Mouse (Mus musculus): ENCODE measurements at regions not wholly inside any gene's neighbourhood (a gene's known extent, or its start where the extent isn't known, plus 50 kb on each side); places are given as distances from the start of the nearest gene placed in this dataset.

- no peak for TF ChIP-seq POLR2A (IDR thresholded peaks at IDR 0.05; ENCODE audit: extremely low read depth, insufficient read depth, low read length)
- no peak for TF ChIP-seq CTCF (IDR thresholded peaks at IDR 0.05; ENCODE audit: extremely low read depth, insufficient read depth, low read length)
- H3K4me3 ChIP-seq (ENCODE audit: insufficient read depth, low read length) = no peak overlapping the region
These were observed 76.1 kb upstream of the Epcam start for GRCm38 (mm10) chr17:87559641-87560040.

DNA sequence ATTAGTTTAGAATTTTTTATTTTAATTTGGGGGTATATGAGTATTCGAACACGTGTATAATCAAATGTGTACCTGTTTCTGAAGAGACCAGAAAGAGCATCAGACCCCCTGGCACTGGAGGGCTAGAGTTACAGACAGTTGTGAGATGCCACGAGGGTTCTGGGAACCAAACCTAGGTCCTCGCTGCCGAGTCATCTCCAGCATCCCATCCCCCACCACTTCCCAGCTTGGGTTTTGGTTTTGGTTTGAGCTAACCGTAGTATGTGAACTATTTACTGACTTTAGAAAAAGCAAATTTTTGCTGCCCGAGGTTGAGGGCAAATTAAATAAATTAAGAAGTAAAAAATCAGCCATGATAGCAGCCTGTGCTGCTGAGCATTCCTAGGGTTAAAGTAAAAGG is 74.9 kb upstream of the Epcam start:
- Histone ChIP-seq H3K4me1 (ENCODE audit: control insufficient read depth, insufficient read depth, low read length) (0 out of 2 replicates have a peak, but pooled peaks cover 1% of the 10 kb centered on the region), H3K27ac (ENCODE audit: insufficient read depth, low read length) (no peak overlapping the region), H3K4me3 (ENCODE audit: insufficient read depth, low read length) (no peak overlapping the region)
- TF ChIP-seq POLR2A (IDR thresholded peaks at IDR 0.05; ENCODE audit: extremely low read depth, insufficient read depth, low read length) (no peak), CTCF (IDR thresholded peaks at IDR 0.05; ENCODE audit: extremely low read depth, insufficient read depth, low read length) (no peak)

More at GRCm38 (mm10) chr17:87559641-87560040, 76.1 kb upstream of the Epcam start:
- H3K4me1 ChIP-seq (ENCODE audit: control insufficient read depth, insufficient read depth, low read length) = 0 out of 2 replicates have a peak, but pooled peaks cover 1% of the 10 kb centered on the region
- no peak overlapping the region for H3K27ac ChIP-seq (ENCODE audit: insufficient read depth, low read length)

GRCm38 (mm10) chr17:87563375-87563774 is 72.4 kb upstream of the Epcam start:
- Histone ChIP-seq H3K4me1 (ENCODE audit: control insufficient read depth, insufficient read depth, low read length) (0 out of 2 replicates have a peak, but pooled peaks cover 1% of the 10 kb centered on the region), H3K27ac (ENCODE audit: insufficient read depth, low read length) (no peak overlapping the region), H3K4me3 (ENCODE audit: insufficient read depth, low read length) (no peak overlapping the region)
- TF ChIP-seq CTCF (IDR thresholded peaks at IDR 0.05; ENCODE audit: extremely low read depth, insufficient read depth, low read length) (no peak), POLR2A (IDR thresholded peaks at IDR 0.05; ENCODE audit: extremely low read depth, insufficient read depth, low read length) (no peak)

- Histone ChIP-seq H3K4me1 (ENCODE audit: control insufficient read depth, insufficient read depth, low read length) (0 out of 2 replicates have a peak, but pooled peaks cover 1% of the 10 kb centered on the region), H3K4me3 (ENCODE audit: insufficient read depth, low read length) (no peak overlapping the region), H3K27ac (ENCODE audit: insufficient read depth, low read length) (no peak overlapping the region)
- no peak for TF ChIP-seq CTCF (IDR thresholded peaks at IDR 0.05; ENCODE audit: extremely low read depth, insufficient read depth, low read length)
- TF ChIP-seq POLR2A (IDR thresholded peaks at IDR 0.05; ENCODE audit: extremely low read depth, insufficient read depth, low read length) = no peak
These were observed 70.1 kb upstream of the Epcam start for GRCm38 (mm10) chr17:87565631-87566030.

DNA sequence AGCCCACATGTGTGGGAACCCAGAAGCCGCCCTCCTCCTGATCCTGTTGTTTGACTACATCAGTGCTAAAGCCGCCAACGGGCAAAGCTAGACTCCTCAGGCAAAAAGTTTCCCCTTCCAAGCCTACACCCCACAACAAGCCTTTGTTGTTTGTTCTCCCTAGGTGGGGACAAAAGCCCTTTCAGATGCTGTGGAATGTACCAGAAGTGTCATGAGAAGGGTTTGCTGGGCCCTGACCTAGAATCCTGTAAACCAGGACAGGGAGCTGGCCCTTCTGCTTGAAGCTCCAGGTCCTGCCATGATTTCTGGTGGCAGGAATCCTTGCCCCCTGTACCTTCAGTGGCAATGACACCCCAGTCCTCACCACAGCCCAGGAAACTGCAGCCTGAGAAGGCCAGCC is 69.5 kb upstream of the Epcam start:
- Histone ChIP-seq H3K4me3 (ENCODE audit: insufficient read depth, low read length) (no peak overlapping the region), H3K4me1 (ENCODE audit: control insufficient read depth, insufficient read depth, low read length) (0 out of 2 replicates have a peak, but pooled peaks cover 1% of the 10 kb centered on the region), H3K27ac (ENCODE audit: insufficient read depth, low read length) (no peak overlapping the region)
- TF ChIP-seq CTCF (IDR thresholded peaks at IDR 0.05; ENCODE audit: extremely low read depth, insufficient read depth, low read length) (no peak), POLR2A (IDR thresholded peaks at IDR 0.05; ENCODE audit: extremely low read depth, insufficient read depth, low read length) (no peak)

GRCm38 (mm10) chr17:87566996-87567395 is 68.8 kb upstream of the Epcam start:
- H3K4me3 ChIP-seq (ENCODE audit: insufficient read depth, low read length) = no peak overlapping the region

GRCm38 (mm10) chr17:87567475-87567874 is 68.3 kb upstream of the Epcam start:
- H3K27ac ChIP-seq (ENCODE audit: insufficient read depth, low read length) = no peak overlapping the region
- H3K4me1 ChIP-seq (ENCODE audit: control insufficient read depth, insufficient read depth, low read length) = 0 out of 2 replicates have a peak, but pooled peaks cover 1% of the 10 kb centered on the region
- TF ChIP-seq POLR2A (IDR thresholded peaks at IDR 0.05; ENCODE audit: extremely low read depth, insufficient read depth, low read length) = no peak
- TF ChIP-seq CTCF (IDR thresholded peaks at IDR 0.05; ENCODE audit: extremely low read depth, insufficient read depth, low read length) = no peak
- no peak overlapping the region for H3K4me3 ChIP-seq (ENCODE audit: insufficient read depth, low read length)

More at GRCm38 (mm10) chr17:87566996-87567395, 68.8 kb upstream of the Epcam start:
- H3K4me1 ChIP-seq (ENCODE audit: control insufficient read depth, insufficient read depth, low read length) = 0 out of 2 replicates have a peak, but pooled peaks cover 1% of the 10 kb centered on the region
- TF ChIP-seq POLR2A (IDR thresholded peaks at IDR 0.05; ENCODE audit: extremely low read depth, insufficient read depth, low read length) (no peak), CTCF (IDR thresholded peaks at IDR 0.05; ENCODE audit: extremely low read depth, insufficient read depth, low read length) (no peak)
- no peak overlapping the region for H3K27ac ChIP-seq (ENCODE audit: insufficient read depth, low read length)

GRCm38 (mm10) chr17:87569981-87570380 is 65.8 kb upstream of the Epcam start:
- TF ChIP-seq POLR2A (IDR thresholded peaks at IDR 0.05; ENCODE audit: extremely low read depth, insufficient read depth, low read length) (no peak), CTCF (IDR thresholded peaks at IDR 0.05; ENCODE audit: extremely low read depth, insufficient read depth, low read length) (no peak)
- no peak overlapping the region for H3K27ac ChIP-seq (ENCODE audit: insufficient read depth, low read length)
- no peak overlapping the region for H3K4me3 ChIP-seq (ENCODE audit: insufficient read depth, low read length)
- no peaks in the 10 kb centered on the region for H3K4me1 ChIP-seq (ENCODE audit: control insufficient read depth, insufficient read depth, low read length)

- H3K27ac ChIP-seq (ENCODE audit: insufficient read depth, low read length) = peak overlapping the region; percentile 49; the same call in 1 of the 2 replicates
These were observed 65.0 kb upstream of the Epcam start for GRCm38 (mm10) chr17:87570676-87571344.

GRCm38 (mm10) chr17:87571345-87571932 is 64.3 kb upstream of the Epcam start:
- TF ChIP-seq CTCF (IDR thresholded peaks at IDR 0.05; ENCODE audit: extremely low read depth, insufficient read depth, low read length) (peak; percentile 100), POLR2A (IDR thresholded peaks at IDR 0.05; ENCODE audit: extremely low read depth, insufficient read depth, low read length) (peak; percentile 53)
- Histone ChIP-seq H3K27ac (ENCODE audit: insufficient read depth, low read length) (peak overlapping the region; percentile 49; the same call in 1 of the 2 replicates), H3K4me3 (ENCODE audit: insufficient read depth, low read length) (no peak overlapping the region), H3K4me1 (ENCODE audit: control insufficient read depth, insufficient read depth, low read length) (no peaks in the 10 kb centered on the region)

More at GRCm38 (mm10) chr17:87570676-87571344, 65.0 kb upstream of the Epcam start:
- no peak overlapping the region for H3K4me3 ChIP-seq (ENCODE audit: insufficient read depth, low read length)
- no peak for TF ChIP-seq POLR2A (IDR thresholded peaks at IDR 0.05; ENCODE audit: extremely low read depth, insufficient read depth, low read length)
- H3K4me1 ChIP-seq (ENCODE audit: control insufficient read depth, insufficient read depth, low read length) = no peaks in the 10 kb centered on the region
